Mouse (Mus musculus) liver, embryonic 14.5 days (tissue): ENCODE measurements around the gene Wnt7b.

Experiments used
- CTCF ChIP-seq: IDR thresholded peaks from 2 replicates; pipeline ENCODE4 v1.5.1; 2016; ENCODE audit warnings: antibody characterized with exemption, low read depth, control low read depth
- EP300 ChIP-seq: IDR thresholded peaks from 2 replicates; pipeline ENCODE4 v1.6.1; 2016; ENCODE audit warnings: antibody characterized with exemption, low read depth

DNA sequence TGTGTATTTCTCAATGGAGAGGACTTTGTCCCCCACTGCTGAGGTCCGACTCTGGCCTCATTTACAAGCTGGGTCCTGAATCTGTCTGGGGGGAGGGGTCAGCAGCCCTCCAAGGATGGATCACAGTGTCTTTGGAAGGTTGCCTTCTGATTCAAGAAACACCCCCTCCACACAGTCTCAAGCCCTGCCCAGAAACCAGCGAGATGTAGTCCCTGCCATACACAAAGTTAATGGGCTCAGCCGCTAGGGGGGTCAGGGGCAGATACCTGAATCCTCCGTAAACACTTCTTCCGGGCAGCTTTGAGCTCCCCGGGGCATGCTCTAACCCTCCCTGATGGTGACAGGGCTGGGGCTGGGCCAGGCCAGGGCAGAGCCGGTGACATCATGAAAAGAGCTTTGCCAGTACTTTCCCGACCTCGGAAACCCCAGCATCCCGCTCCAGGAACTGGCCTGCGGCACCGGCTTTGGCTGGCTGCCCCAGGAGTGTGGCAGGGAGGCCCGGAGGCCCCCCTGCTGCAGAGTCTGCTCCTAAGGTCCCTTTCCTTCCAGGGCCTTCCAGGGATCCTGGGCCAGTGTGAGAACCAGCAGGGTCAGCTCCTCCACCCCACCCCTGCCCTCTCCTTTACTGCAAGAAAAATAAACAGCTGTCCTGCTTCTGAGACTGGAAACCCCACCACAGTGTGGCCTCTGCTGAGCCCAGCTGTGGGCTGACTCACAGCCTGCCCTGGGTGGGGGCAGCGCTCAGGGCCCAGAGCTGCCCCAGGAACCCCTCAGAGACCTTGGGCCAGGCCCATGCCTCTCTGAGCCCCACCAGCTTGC lies 58.9 kb downstream of the Wnt7b start:
- TF ChIP-seq EP300 (no peak), CTCF (no peak)
